In the genomic region with DNA sequence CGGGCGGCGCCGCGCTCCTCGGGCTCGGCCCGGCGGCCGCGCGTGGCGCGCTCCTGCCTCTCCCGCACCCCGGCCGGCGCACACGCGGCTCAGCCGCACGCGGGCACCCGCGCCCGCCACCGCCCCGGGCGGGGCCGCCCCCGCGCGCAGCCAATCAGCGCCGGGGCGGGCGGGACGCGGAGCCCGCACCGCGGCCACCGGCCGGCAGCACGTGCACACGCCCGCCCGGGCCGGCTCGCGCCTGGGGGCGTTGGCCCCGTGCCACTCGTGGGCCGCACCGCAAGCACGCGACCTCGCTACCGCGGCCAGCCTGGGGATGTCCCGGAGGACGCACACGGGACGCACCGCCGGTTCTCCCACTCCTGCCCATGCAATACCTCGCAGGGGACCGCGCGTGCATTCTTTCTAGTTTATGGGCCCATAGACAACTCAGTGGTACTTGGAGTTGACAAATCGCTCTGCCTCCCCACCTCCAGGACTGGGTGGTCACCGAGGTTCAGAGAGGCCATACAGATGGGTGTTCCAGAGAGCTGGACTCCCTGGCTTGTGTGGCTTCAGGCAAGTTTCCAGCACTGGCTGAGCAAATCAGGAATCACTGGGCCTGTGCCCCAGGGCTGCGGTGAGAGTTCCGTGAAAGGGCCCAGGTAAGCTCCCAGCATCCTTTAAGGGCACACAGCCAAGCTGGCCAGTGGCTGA, we compare ENCODE assay signal across 7 mouse cellular contexts. TPM values are rescaled to one million over a fixed set of nuclear protein-coding genes. Genes with fewer than 3 reads are reported as not detected.
DNase-seq lines count a peak whose midpoint lies in the region; ATAC-seq and TF ChIP-seq lines count a peak whose summit lies in the region.

A gene (minus strand): TSS at position 66 of the 696 bp plus-strand sequence.

- H3K9me3 ChIP-seq in forebrain, embryonic 16.5 days (ENCODE audit: control insufficient read depth, low read length): no peaks in the 10 kb centered on the region
- no peaks in the 10 kb centered on the region for H3K9me3 ChIP-seq in liver, postnatal 0 days (ENCODE audit: low read length)

- H3K4me2 ChIP-seq in forebrain, embryonic 16.5 days (ENCODE audit: low read length): peak within 1 kb of the TSS; percentile 76
- H3K4me2 ChIP-seq in liver, postnatal 0 days (ENCODE audit: low read depth, low read length): peak within 1 kb of the TSS; percentile 42; the same call in 1 of the 2 replicates

- peak within 1 kb of the TSS; percentile 53 for H3K4me3 ChIP-seq in forebrain, embryonic 16.5 days (replicated peaks; ENCODE audit: low read length)
- H3K4me3 ChIP-seq in liver, postnatal 0 days (ENCODE audit: low read depth, low read length): no peak within 1 kb of the TSS

- WGBS in forebrain, embryonic 16.5 days: 1% methylated on average over 53 of the region's 75 CpGs
- 5% methylated on average over 29 of the region's 75 CpGs for WGBS in liver, postnatal 0 days (ENCODE audit: insufficient replicate concordance)

- H3K9ac ChIP-seq in forebrain, embryonic 16.5 days (replicated peaks; ENCODE audit: low read depth, low read length): peak within 1 kb of the TSS; percentile 62
- H3K9ac ChIP-seq in liver, postnatal 0 days (replicated peaks): no peak within 1 kb of the TSS

- DNase-seq in lung, adult 18-20 months: peak; percentile 13 to 19
- no peak for DNase-seq in lung, postnatal 25 days (ENCODE audit: low spot score)
- peak; percentile 63 to 65 for DNase-seq in cerebellum, postnatal 14 days
- DNase-seq in liver, postnatal 0 days: no peak
- no peak for DNase-seq in ovary, postnatal 14 days (ENCODE audit: low spot score)
- DNase-seq in thymus, postnatal 36 days: no peak

- no peak for TF ChIP-seq EP300 in liver, postnatal 0 days (IDR thresholded peaks at IDR 0.05; ENCODE audit: low read depth)

- H3K27me3 ChIP-seq in forebrain, embryonic 16.5 days (replicated peaks; ENCODE audit: control insufficient read depth, insufficient read depth, low read length): peaks cover 39% of the 10 kb centered on the region
- peaks cover 54% of the 10 kb centered on the region for H3K27me3 ChIP-seq in liver, postnatal 0 days (ENCODE audit: insufficient read depth, low read length)

- peak; percentile 71 for ATAC-seq in forebrain, embryonic 16.5 days
- no peak for ATAC-seq in liver, postnatal 0 days

- H3K27ac ChIP-seq in forebrain, embryonic 16.5 days (ENCODE audit: low read length): no peak within 1 kb of the TSS
- no peak within 1 kb of the TSS for H3K27ac ChIP-seq in liver, postnatal 0 days (ENCODE audit: low read depth)

- peaks cover 6% of the 10 kb centered on the region for H3K4me1 ChIP-seq in forebrain, embryonic 16.5 days (replicated peaks; ENCODE audit: control insufficient read depth, insufficient read depth, low read length)
- 0 out of 2 replicates have a peak, but pooled peaks cover 2% of the 10 kb centered on the region for H3K4me1 ChIP-seq in liver, postnatal 0 days (ENCODE audit: insufficient read depth)

- no peaks in the 10 kb centered on the region for H3K36me3 ChIP-seq in forebrain, embryonic 16.5 days (ENCODE audit: control insufficient read depth, insufficient read depth)
- no peaks in the 10 kb centered on the region for H3K36me3 ChIP-seq in liver, postnatal 0 days (replicated peaks; ENCODE audit: insufficient read depth, low read length)

- TF ChIP-seq CTCF in liver, postnatal 0 days (IDR thresholded peaks at IDR 0.05; ENCODE audit: low read depth): no peak

RNA-seq across cellular contexts. Expression of the gene that starts here (rescaled TPM):
- 3.7 and 6.7 TPM in 2 replicates for polyA plus RNA-seq in forebrain, embryonic 16.5 days (2015; fragmentation: Nextera tagmentation; extraction: Ambion mirVana)
- polyA plus RNA-seq in liver, postnatal 0 days (2015; fragmentation: Nextera tagmentation; extraction: Ambion mirVana): 0.11 TPM in 2 replicates

Comparison
In these comparisons a context has a peak if more than half of its experiments do, and no peak if none do; other contexts are left out.
1. DNase-seq: peak in lung, adult 18-20 months (2 of 2) and cerebellum, postnatal 14 days (2 of 2); none in lung, postnatal 25 days (single experiment), liver, postnatal 0 days (single experiment), ovary, postnatal 14 days (single experiment) and thymus, postnatal 36 days (0 of 2).